ENCODE assay signal across 14 mouse cellular contexts in the genomic region with DNA sequence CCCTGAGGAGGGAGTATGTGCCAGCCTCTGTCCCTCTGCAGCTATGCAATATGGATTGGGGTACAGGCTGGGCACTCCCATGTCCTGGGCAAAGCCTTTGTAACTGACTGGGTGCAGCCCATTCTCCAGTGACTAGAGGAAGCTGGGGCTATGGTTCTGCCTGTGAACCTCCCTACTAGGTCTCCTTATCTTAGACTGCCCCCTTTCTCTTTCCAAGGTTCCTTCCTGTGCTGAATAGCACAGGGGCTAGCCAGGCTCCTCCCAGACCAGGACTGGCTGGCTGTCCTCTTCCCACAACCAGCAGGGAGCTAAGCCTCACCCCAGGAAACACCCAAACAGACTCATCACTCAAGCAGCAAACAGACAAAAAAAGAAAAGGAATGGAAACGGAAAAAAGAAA. TPM values are rescaled to one million over a fixed set of nuclear protein-coding genes. Genes with fewer than 3 reads are reported as not detected.
DNase-seq lines count a peak whose midpoint lies in the region; ATAC-seq and TF ChIP-seq lines count a peak whose summit lies in the region.
"Had no signal": no experiment of that assay in that cellular context is flagged by ENCODE, and none has a peak within 500 bp of the region (broad histone marks: within the 10 kb centered on the region; RNA-seq: fewer than 3 reads in every experiment).

No protein-coding gene starts in this region.

- TF ChIP-seq POLR2A in cerebellum, adult 2 months (IDR thresholded peaks at IDR 0.05; ENCODE audit: borderline replicate concordance, insufficient read depth, low read length), result no peak

- H3K4me2 ChIP-seq in heart, embryonic 14.5 days (ENCODE audit: low read length), result no peak overlapping the region
- no peak overlapping the region for H3K4me2 ChIP-seq in hindbrain, embryonic 12.5 days (replicated peaks)
- H3K4me2 ChIP-seq: embryonic facial prominence, embryonic 12.5 days had no signal

- H3K4me1 ChIP-seq in heart, embryonic 14.5 days (ENCODE audit: control insufficient read depth in 2 of 2, insufficient read depth in 2 of 2, low read length in 2 of 2), result peaks cover 5 to 7% of the 10 kb centered on the region in 2 experiments
- peaks cover 92% of the 10 kb centered on the region for H3K4me1 ChIP-seq in hindbrain, embryonic 12.5 days
- no peaks in the 10 kb centered on the region for H3K4me1 ChIP-seq in cerebellum, adult 2 months (ENCODE audit: control insufficient read depth, insufficient read depth, low read length)

- peak; percentile 51; the same call in 1 of the 2 replicates for ATAC-seq in heart, embryonic 14.5 days (ENCODE audit: insufficient number of reproducible peaks, insufficient read depth, low FRiP score, low read depth)
- no peak for ATAC-seq in hindbrain, embryonic 12.5 days (ENCODE audit: low FRiP score)

- TF ChIP-seq CTCF in cerebellum, adult 2 months (IDR thresholded peaks at IDR 0.05; ENCODE audit: borderline replicate concordance, insufficient read depth, low read depth, low read length), result no peak

- no peak for DNase-seq in heart, adult 8-10 months (ENCODE audit: low spot score)
- DNase-seq in 3T3-L1 (ENCODE audit: low read depth, low spot score), result peak; percentile 18
- DNase-seq in lung, postnatal 14 days, result peak; percentile 27
- DNase-seq in layer of hippocampus, adult 9-10 months (ENCODE audit: low spot score), result no peak
- DNase-seq in embryo, embryonic 10 days (ENCODE audit: low spot score), result no peak
- no peak for DNase-seq in cerebellum, adult 2 months
- DNase-seq: cerebellum, adult 18-20 months; right cerebral cortex, postnatal 4 days had no signal

- peaks cover 44% of the 10 kb centered on the region for H3K27me3 ChIP-seq in heart, embryonic 14.5 days (ENCODE audit: control insufficient read depth, insufficient read depth, low read length)
- H3K27me3 ChIP-seq in hindbrain, embryonic 12.5 days, result no peaks in the 10 kb centered on the region
- no peaks in the 10 kb centered on the region for H3K27me3 ChIP-seq in cerebellum, adult 2 months (ENCODE audit: control insufficient read depth, insufficient read depth, low read length)

- no peak overlapping the region for H3K9ac ChIP-seq in heart, embryonic 14.5 days (ENCODE audit: low read length)
- no peak overlapping the region; the same call in 1 of the 2 replicates for H3K9ac ChIP-seq in hindbrain, embryonic 12.5 days
- H3K9ac ChIP-seq: embryonic facial prominence, embryonic 12.5 days had no signal

- no peak overlapping the region for H3K4me3 ChIP-seq in heart, embryonic 14.5 days (ENCODE audit: control insufficient read depth in 1 of 2, insufficient read depth in 1 of 2, low read depth in 1 of 2, low read length in 2 of 2)
- no peak overlapping the region for H3K4me3 ChIP-seq in hindbrain, embryonic 12.5 days
- no peak overlapping the region for H3K4me3 ChIP-seq in cerebellum, adult 2 months (replicated peaks; ENCODE audit: insufficient read depth, low read depth, low read length)
- H3K4me3 ChIP-seq: embryonic facial prominence, embryonic 12.5 days; limb, embryonic 10.5 days had no signal

- no peaks in the 10 kb centered on the region for H3K36me3 ChIP-seq in heart, embryonic 14.5 days (ENCODE audit: control insufficient read depth, insufficient read depth, low read length)
- H3K36me3 ChIP-seq in hindbrain, embryonic 12.5 days, result peaks cover 59% of the 10 kb centered on the region
- H3K36me3 ChIP-seq: embryonic facial prominence, embryonic 12.5 days; limb, embryonic 10.5 days had no signal

- H3K9me3 ChIP-seq in heart, embryonic 14.5 days (ENCODE audit: control insufficient read depth, low read length), result no peaks in the 10 kb centered on the region
- H3K9me3 ChIP-seq in hindbrain, embryonic 12.5 days (replicated peaks), result no peaks in the 10 kb centered on the region
- H3K9me3 ChIP-seq: embryonic facial prominence, embryonic 12.5 days; limb, embryonic 10.5 days had no signal

- WGBS in heart, embryonic 14.5 days, result 14% methylated on average over 1 of the region's 1 CpGs
- WGBS in hindbrain, embryonic 12.5 days, result 29% methylated on average over 1 of the region's 1 CpGs
- WGBS in cerebellum, adult 2 months, result 30% methylated on average over 1 of the region's 1 CpGs

- peak overlapping the region; percentile 41 to 47; a peak in 2 of 4 replicates for H3K27ac ChIP-seq in heart, embryonic 14.5 days (replicated peaks in 1 of 2; ENCODE audit: control insufficient read depth in 1 of 2, insufficient read depth in 1 of 2, low read depth in 2 of 2, low read length in 2 of 2)
- H3K27ac ChIP-seq in hindbrain, embryonic 12.5 days, result peak overlapping the region; percentile 88
- no peak overlapping the region for H3K27ac ChIP-seq in cerebellum, adult 2 months (ENCODE audit: insufficient read depth, low read length)
- H3K27ac ChIP-seq: embryonic facial prominence, embryonic 12.5 days; limb, embryonic 10.5 days; stomach, postnatal 0 days had no signal

RNA-seq across cellular contexts. Expression of a gene that starts 32.9 kb away (rescaled TPM):
- polyA plus RNA-seq in heart, embryonic 14.5 days (2014; fragmentation: Nextera tagmentation; extraction: Ambion mirVana), result 1.3 and 2.2 TPM in 2 replicates
- 10 to 100 TPM in 1 of 4 experiments, 1 to 10 TPM in 3; 7.6 to 10.4 (median 8.5) TPM for total RNA-seq in heart, adult 8-10 months (2022)
- polyA plus RNA-seq in hindbrain, embryonic 12.5 days (2016; fragmentation: Nextera tagmentation; extraction: Ambion mirVana), result 1.8 and 2.3 TPM in 2 replicates
- polyA plus RNA-seq in cerebellum, adult 2 months (2012; rRNA removed), result 0.51 and 0.52 TPM in 2 replicates
- total RNA-seq: CH12.LX had no signal

RNA-seq across cellular contexts. Expression of a gene that starts 36.2 kb away (rescaled TPM):
- polyA plus RNA-seq in heart, embryonic 14.5 days (2014; fragmentation: Nextera tagmentation; extraction: Ambion mirVana), result 0.86 and 1.0 TPM in 2 replicates
- 1 to 10 TPM; 2.0 to 3.4 (median 2.7) TPM for total RNA-seq in heart, adult 8-10 months (2022)
- polyA plus RNA-seq in hindbrain, embryonic 12.5 days (2016; fragmentation: Nextera tagmentation; extraction: Ambion mirVana), result 2.0 and 2.3 TPM in 2 replicates
- 1.3 and 1.9 TPM in 2 replicates for polyA plus RNA-seq in cerebellum, adult 2 months (2012; rRNA removed)
- total RNA-seq: CH12.LX had no signal
- polyA plus RNA-seq: limb, embryonic 10.5 days had no signal

RNA-seq across cellular contexts. Expression of a gene that starts 57.1 kb away (rescaled TPM):
- 39.0 and 45.9 TPM in 2 replicates for polyA plus RNA-seq in heart, embryonic 14.5 days (2014; fragmentation: Nextera tagmentation; extraction: Ambion mirVana)
- total RNA-seq in heart, adult 8-10 months (2022), result 10 to 100 TPM; 32.2 to 47.1 (median 37.1) TPM
- 31.7 and 35.4 TPM in 2 replicates for polyA plus RNA-seq in hindbrain, embryonic 12.5 days (2016; fragmentation: Nextera tagmentation; extraction: Ambion mirVana)
- polyA plus RNA-seq in cerebellum, adult 2 months (2012; rRNA removed), result 30.3 and 35.2 TPM in 2 replicates

Comparison
In these comparisons a context has a peak if more than half of its experiments do, and no peak if none do; other contexts are left out.
1. DNase-seq: peak in 3T3-L1 (single experiment) and lung, postnatal 14 days (single experiment); none in heart, adult 8-10 months (single experiment), layer of hippocampus, adult 9-10 months (single experiment), embryo, embryonic 10 days (single experiment) and cerebellum, adult 2 months (0 of 2).